Mouse (Mus musculus): ENCODE results near the gene Vav2.

The Vav2 gene

DNA sequence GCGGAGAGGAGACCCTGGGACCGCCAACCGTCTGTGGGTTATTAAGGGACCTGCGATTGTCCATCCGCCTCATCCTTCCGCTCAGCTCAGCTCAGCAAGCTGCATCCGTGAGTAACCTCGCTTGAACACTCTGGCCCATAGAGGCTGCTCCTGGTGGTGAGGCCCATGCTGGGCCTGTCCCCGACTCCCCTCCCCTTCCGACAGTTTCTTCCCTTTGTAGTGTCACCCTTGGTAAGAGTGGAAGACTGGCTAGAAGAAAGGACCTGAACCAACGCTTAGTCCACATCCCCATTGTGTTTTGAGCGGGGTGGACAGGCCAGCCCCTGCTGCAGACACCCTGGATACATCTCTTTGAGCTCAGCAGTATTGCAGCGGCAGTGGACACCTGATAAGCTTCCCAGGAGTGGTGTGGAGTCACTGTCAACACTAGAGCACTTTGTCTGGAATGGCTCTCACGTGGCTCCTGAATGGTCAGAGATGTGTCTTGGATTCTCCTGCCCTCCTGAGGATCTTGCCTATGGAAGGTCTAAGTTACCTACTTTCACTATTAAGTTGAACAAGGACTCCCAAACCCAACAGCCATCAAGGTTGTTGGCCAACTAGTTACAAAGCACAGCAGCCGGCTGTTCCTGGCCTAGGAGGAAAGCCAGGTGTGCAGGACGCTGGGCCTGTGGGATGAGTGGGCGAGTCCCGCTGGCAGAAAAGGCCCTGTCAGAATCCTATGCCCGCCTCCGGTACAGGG lies 16.0 kb upstream of the Vav2 start:
- DNase-seq (ENCODE audit: low read depth in 2 of 2, low spot score in 2 of 2), result no peak

DNA sequence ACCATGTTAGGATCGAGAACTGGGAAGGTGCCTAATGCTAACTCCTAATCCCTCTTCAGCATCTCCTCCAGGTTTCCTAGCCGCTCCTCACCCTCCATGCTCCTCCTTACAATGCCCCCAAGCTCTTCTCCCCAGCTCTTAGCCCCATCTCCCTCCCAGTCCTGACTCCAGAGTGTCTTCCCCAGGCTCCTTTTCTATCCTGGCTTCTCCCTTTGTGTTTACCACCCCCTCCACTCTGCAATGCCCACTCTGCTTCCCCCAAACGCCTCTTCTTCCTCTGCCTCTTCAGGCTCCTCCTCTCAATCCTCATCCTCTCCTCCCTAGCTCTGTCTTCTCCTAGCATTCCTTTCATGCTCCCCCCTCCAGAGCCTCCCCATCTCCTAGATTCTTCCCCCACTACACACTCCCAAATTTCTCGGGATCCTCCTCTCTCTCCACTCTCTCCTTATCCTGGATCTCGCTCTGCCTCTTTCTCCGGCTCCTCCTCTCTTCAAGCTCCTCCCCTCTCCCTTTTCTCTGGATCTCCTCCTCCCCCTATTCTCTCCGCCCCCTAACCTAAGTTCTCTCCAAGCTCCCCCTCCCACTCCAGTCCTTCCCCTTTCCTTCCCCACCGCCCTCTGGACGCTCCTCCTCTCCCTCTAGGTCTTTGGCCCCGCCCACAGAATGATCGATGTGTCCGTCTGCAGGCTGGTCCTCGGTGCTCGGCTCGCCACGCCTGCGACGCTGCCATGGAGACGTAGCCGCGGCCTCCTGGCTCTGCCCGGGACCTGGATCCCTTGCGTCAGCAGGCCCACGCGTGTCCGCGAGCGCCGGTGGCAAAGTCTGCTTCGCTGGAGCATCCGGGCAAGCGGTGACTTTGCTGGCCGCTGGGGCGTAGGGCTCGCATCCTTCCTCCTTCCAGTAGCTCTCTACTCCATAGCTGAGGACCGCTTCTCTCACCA lies 15.2 kb upstream of the Vav2 start, which contains the start of gene Brd3os:
TSS of gene Brd3os (plus strand) at position 558 of the 941 bp plus-strand sequence.
- DNase-seq (ENCODE audit: low read depth in 2 of 2, low spot score in 2 of 2), result peak; percentile 40 to 54

DNA sequence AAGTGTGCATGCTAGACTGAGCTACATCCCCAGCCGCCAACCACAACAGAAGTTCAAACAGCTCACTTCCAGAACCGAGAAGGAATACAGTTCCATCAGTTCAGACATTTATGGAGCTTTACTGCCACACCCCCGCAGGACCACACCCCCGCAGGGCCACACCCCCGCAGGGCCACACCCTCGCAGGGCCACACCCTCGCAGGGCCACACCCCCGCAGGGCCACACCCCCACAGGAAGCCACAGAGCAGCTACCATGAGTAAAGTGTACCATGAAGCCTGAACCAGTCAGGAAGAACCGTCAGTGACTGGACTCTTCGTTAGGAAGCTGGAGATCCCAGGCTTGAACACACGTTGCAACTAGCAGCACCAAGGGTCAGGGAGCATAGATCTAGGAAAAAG lies 11.4 kb upstream of the Vav2 start:
- peak in 1 of 2 experiments; percentile 33 for DNase-seq (ENCODE audit: low read depth in 2 of 2, low spot score in 2 of 2)

DNA sequence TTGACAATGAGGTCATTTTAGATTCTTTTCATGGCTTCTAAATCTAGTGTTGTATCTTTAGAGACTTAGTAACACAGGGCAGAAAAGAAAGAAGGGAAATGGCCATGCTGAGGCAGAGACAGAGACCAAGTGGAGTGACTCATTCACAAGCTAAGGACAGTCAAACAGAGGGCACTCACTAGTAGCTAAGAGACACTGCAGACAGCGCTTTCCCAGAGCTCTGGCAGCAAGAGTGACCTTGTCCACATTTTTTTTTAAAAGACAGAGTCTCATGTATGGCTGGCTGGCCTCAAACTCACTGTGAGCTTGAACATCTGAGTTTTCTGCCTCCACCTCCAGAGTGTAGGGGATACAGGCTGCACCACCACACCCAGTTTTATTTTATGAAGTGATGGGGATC lies 11.0 kb upstream of the Vav2 start:
- no peak for DNase-seq (ENCODE audit: low read depth in 2 of 2, low spot score in 2 of 2)

DNA sequence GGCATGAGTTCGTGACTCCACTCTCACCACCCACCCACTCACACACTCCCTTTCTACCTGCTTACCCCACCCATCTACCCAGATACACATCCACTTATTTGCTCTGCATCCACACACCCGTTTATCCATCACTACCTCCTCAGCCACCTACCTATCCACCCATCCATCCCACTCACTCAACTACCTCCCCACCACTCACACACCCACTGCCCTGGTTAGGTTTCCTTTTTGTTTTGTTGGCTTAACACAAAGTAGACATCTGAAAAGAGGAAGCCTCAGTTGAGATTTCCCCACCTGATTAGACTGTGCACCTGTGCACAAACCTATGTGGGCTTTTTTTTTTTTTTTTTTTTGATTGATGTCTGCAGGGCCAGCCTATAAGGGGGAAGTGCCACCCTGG lies 5.8 kb upstream of the Vav2 start:
- no peak for DNase-seq (ENCODE audit: low read depth in 2 of 2, low spot score in 2 of 2)

DNA sequence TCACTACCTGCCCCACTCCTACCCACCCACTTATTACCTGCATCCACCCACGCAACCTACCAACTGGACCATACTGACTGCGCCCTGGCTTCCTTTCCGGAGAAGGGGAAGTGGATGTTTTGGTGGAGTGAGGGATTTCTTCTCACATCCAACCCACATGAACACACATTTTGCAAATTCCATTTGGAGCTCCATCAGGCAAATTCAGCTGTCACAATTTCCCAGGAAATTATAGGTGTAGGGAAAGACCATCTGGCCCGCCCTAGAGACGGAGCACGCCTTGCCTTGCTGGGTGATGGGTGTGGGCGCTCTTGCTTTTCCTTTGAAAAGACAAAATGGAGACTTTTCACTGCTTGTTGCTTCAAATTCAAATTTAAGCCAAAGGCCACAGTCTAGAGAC lies 3.8 kb upstream of the Vav2 start:
- DNase-seq (ENCODE audit: low read depth in 2 of 2, low spot score in 2 of 2), result no peak

DNA sequence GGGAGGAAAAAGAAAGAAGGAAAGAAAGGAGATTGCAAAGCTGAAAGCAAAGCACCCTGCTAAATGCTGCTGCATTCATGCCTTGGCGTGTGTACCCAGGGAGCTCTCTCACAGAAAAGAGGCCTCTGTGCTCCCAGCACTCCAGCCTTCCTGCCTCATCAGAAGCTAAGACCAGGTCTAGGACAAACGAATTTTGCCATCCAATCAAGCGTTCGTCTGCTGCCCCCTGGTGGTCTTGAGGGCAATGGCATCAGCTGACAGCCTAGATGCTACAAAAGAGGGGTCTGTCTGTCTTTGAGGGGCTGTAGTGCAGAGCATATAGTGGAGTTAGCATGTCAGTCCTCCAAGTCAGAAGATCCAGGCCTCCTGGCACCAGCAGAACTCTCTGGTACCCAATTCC lies 1.2 kb upstream of the Vav2 start:
- peak; percentile 73 to 82 for DNase-seq (ENCODE audit: low read depth in 2 of 2, low spot score in 2 of 2)

DNA sequence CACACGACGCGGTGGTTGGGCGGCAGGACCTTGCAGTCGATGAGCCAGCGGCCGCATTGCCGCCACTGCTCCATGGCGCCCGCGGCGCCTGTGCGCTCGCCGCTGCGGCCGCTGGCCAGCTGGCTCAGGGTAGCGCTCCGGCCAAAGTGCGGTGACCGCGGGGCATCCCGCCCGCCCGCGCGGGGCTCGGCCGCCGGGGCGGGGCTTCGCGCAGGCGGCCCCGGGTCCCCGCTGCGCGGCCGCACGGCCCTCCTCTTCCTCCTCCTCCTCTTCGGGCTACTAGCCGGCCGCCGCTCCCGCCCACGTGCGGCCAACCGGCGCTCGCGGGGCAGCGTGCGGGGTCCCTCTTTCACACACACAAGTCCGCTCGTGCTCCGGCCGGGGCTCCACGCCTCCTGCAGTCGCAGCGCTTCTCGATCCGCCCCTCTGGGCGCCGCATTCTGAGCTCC lies 403 bp downstream of the Vav2 start:
- no peak for DNase-seq (ENCODE audit: low read depth in 2 of 2, low spot score in 2 of 2)

DNA sequence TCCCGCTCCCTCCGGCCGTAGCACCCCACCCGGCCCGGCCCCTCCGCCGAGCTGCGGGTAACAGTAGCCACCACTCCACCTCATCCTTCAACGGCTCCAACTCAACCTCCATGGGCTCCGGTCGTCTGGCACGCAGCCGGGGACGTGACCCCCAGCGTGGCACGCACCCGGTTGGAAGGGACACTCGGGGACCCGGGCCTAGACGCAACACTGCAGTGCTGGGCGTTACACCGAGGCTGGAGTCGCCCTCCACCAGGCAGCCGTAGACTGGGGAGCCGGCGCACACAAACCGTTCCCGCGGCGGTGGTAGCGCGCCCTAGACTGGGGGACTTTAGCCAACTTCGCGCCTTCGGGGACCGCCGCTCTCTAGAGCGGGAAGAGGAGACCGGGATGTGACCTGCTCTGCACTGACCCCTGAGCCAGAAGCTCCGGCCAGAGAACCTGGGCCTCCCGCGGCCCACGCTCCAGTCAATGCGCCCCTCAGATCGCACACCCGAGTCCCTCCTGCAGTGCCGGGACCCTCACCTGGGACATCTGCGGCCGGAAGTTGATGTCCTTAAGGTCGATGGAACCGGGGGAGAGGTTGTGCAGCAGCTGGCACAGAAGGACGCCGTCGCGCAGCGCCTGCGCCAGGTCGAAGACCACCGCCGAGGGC lies 955 bp downstream of the Vav2 start:
- DNase-seq (ENCODE audit: low read depth in 2 of 2, low spot score in 2 of 2), result peak in 1 of 2 experiments; percentile 27

DNA sequence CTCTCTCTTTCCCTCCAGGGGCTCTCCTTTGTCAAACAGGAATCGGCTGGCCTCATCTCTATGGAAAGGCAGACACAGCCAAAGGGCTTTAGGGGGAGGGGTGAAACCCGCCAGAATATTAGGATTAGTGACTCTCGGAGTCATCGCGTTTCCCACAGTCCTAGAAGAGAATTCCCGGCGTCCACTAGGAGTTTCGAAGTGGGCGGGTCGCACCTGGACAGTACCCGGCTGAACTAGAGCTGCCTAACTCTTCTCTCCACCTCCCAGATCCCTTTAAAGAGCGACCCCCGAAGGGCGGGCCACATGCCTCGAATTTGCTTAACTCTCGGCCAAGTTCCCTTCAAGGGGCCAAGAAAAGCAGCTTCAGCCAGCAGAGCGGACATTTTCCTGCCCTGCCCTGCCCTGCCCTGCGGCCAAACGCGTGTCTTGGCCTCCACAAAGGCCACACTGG lies 1.6 kb downstream of the Vav2 start:
- no peak for DNase-seq (ENCODE audit: low read depth in 2 of 2, low spot score in 2 of 2)

DNA sequence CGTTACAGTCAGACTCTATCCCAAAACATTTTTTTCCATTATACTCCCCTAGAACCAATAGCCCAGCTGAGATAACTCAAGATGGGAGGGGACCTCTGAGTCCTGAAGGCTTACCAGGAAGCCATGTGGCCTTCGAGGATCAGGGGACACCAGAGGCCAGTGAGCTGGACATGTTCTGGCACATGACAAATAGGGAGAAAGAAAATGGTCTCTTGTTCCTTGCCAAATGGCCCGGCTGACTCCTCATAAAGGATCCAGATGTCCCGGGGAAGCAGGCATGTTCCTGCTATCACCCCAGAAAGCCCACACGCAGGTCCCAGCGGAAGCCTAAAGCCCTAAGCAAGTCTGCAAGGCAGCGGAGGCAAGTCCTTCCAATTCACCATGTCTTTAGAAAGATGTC lies 3.2 kb downstream of the Vav2 start:
- no peak for DNase-seq (ENCODE audit: low read depth in 2 of 2, low spot score in 2 of 2)

DNA sequence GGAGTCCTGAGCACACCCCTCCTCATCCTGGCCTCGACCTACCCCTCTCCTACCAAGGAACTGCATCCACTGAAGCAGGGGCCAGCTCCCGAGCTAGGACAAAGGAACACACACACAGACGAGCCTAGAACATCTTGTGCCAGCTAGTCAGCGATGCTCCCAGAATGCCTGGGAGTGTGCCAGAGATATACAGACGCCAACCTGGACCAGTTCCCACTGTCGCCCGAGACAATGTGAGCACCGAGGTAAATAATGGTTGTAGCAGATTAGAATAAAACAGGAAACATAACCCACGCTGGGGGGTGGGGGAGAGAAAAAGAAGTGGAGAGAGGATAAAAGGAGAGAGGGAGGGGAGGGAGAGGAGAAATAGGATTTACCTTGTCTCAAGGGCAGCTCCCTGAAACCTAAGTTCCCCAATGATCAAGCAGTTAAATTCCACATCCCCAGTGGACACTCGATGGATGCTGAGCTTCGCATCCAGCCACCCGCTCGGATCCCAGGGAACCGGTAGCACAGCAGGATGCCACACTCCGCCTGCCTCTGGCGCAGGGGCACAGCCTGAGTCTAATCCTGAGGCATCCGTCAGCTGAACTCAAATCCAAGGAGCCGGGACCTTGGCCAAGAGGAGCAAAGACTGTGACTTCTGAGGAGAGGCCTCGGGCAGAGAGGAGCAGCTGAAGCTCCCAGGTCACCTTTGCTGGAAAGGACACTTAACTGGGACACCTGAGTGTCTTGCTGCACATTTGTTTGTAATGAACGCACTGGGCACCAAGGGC lies 5.4 kb downstream of the Vav2 start:
- no peak for DNase-seq (ENCODE audit: low read depth in 2 of 2, low spot score in 2 of 2)

DNA sequence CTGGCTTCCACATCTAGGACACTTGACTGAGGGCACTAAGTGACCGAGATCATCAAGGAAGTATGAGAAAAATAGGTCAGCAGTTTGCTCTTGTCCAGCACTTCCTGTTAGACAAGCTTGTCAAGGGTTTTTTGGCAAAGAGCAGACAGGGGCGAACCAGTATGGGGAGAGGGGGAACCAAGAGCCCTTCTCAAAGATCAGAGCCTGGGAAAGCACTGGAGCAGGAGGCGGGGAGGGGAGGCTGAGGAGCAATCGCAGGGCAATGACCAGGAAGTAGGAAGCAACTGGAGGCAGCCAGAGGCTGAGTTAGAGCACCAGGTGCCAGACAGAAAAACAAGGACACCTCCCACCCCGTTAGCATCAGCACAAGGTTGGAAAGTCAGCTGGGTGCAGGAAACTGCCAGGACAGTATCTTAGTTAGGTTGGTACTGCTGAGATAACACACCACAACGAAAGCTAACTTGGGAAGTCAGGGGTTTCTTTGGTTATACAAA lies 8.2 kb downstream of the Vav2 start:
- no peak for DNase-seq (ENCODE audit: low read depth in 2 of 2, low spot score in 2 of 2)

DNA sequence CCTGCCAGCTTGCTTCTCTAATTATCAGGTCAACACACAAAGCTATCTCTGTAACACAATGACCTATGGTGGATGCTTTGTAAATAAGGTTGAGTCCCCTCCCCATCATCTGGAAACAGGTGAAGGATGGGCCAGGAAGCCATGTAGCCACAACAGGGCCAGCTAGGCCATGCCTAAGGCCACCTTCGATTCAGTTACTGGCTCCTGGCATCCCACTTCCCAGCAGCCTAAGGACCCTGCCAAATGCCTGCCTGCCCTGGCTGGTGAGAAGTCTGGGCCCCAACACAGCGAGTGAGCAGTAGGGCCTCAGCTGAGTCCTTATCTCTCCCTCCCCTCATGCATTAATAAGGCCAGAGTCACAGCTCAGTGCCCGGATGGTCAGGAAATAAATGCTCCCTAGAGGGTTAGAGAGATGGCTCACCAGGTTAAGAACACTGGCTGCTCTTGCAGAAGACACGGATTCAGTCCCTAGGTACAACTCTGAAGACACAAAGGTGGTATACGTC lies 9.1 kb downstream of the Vav2 start:
- no peak for DNase-seq (ENCODE audit: low read depth in 2 of 2, low spot score in 2 of 2)

DNA sequence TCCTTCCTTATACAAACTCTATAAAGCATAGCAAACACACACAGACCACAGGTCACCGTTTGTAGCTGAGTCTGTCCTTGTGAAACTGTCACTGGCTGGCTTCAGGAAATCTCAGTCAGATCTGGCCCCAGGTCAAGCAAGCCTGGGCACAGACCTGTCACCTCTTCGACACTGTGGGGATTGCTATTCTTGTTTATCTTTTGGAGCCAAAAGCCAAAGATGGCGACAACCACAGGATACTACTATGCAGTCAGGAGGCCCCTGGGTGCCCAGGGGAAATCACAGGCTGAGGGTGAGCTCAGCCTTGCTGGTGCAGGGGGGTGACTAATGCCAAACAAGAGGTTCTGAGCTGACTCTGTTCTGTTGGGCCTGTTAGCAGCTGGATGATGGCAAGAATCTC lies 10.4 kb downstream of the Vav2 start:
- DNase-seq (ENCODE audit: low read depth in 2 of 2, low spot score in 2 of 2), result no peak

DNA sequence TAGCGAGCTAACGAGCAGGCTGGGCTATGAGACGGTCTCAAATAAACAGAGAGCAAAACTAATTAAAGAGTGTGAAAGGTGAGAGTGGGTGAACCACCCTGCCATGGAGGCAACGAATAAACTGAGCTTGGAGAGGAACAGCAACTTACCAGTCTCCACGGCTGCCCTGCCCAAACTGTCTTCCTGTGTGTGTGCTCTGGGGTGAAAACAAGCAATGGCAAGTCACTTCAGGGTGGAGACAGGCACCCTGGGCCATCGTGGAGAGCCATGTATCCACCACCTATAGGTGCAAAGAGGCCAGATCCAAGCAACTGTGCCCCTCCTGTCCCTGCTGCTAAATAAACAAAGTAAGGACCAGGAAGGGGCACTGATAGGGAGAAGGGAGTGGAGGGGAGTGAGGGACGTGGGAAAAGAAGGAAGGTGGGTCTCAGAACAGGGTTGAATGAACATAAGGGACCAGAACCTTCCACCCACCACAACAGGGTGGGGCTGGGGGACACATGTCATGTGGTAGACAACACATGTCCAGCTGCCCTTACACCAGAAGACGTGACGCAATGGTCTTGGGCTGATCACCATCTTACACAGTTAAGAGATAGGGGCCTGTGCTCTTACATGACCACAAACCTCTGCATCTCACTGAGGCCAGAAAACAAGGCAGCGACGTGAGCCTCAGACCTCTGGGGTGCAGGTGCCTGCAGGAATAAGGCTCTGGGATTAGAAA lies 11.6 kb downstream of the Vav2 start:
- DNase-seq (ENCODE audit: low read depth in 2 of 2, low spot score in 2 of 2), result no peak

DNA sequence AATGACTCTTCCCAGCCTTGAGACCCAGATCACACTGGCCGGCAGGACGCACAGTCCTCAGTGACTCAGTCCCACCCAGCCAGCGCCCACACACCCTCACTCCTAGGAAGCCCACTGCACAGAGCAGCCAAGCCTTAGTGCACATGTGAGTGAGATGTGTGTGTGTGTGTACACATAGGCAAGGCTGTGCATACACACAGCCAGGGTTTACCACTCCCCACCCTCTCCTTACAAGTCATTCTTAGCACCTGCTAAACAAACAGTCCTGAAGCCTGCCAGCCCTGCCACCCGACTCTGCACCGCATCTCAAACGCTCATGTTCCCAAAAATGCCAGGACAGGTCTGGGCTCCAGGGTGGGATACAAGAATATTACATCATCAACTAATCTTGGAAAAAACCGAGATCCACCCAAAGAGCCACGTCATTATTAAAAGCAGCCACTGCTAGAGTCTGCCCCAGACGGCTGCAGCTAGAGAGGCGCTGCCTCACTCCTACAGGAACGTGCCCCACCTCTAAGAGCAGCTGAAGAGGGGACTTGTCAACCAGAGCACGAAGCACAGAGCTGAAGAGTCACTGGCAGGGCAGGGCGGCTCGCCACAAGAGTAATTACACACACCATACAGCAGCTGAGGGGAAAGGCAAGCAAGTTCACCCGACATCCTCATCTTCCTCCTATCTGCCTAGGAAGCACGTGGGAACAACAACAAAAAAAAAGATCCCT lies 12.7 kb downstream of the Vav2 start:
- DNase-seq (ENCODE audit: low read depth in 2 of 2, low spot score in 2 of 2), result no peak

DNA sequence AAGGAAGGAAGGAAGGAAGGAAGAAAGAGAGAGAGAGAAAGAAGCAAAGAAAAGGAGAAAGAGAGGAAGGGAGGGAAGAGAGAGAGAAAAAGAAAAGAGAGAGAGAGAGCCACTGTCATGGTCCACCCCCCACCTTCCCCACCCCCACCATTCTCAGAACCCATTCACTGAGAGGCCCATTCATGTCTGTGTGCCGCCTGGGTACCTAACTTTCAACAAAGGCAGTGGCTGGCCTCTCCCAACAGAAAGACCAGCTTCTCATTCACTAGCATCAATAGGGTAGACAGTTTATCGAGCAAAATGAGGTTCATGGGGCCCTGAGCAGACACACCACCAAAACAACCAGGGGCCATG lies 13.3 kb downstream of the Vav2 start:
- no peak for DNase-seq (ENCODE audit: low read depth in 2 of 2, low spot score in 2 of 2)

DNA sequence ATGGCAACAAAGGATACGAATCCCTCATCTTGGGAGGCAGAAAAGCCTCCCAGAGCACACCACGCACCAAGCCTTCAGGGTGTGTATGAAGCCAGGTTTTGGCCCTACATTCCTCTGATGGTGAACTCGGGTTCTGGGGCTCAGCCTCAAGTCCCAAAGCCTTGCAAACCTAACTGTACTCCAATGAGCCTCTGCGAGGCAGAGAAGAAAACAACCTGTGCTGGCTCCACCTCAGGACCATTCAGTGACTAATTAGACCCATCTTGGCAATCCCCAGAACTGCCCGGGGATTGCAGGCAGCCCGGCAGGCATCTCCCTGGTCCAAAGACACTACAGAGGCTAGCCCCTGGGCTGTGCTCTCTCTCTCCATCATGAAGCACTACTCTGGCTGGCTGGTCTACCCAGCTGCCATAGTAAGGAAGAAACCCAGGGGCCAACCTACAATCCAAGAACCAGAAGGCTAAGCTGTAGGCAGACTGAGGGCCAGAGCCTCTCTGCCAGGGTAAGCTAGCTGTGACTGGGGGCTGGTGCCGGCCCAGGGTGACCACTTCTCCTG lies 14.5 kb downstream of the Vav2 start:
- DNase-seq (ENCODE audit: low read depth in 2 of 2, low spot score in 2 of 2), result no peak
